Mouse (Mus musculus): ENCODE measurements at regions not wholly inside any gene's neighbourhood (a gene's known extent, or its start where the extent isn't known, plus 50 kb on each side); places are given as distances from the start of the nearest gene placed in this dataset.

- no peak for DNase-seq
These were observed 107.5 kb upstream of the Zfp462 start for GRCm38 (mm10) chr4:54837326-54837725.

GRCm38 (mm10) chr4:54838111-54838510 lies 106.7 kb upstream of the Zfp462 start:
- peak; percentile 6 for DNase-seq

- DNase-seq, result no peak
These were observed 106.1 kb upstream of the Zfp462 start for GRCm38 (mm10) chr4:54838794-54839193.

- no peak for DNase-seq
These were observed 91.6 kb upstream of the Zfp462 start for GRCm38 (mm10) chr4:54852991-54853925.

GRCm38 (mm10) chr4:54858604-54859003 lies 86.2 kb upstream of the Zfp462 start:
- no peak for DNase-seq

GRCm38 (mm10) chr4:54866062-54866461 lies 78.8 kb upstream of the Zfp462 start:
- no peak for DNase-seq

- no peak for DNase-seq
These were observed 70.6 kb upstream of the Zfp462 start for GRCm38 (mm10) chr4:54874136-54874827.

GRCm38 (mm10) chr4:54875506-54875905 lies 69.3 kb upstream of the Zfp462 start:
- peak; percentile 49 for DNase-seq

- DNase-seq, result no peak
These were observed 67.5 kb upstream of the Zfp462 start for GRCm38 (mm10) chr4:54877361-54877760.

GRCm38 (mm10) chr4:54878531-54878930 lies 66.3 kb upstream of the Zfp462 start:
- no peak for DNase-seq

GRCm38 (mm10) chr4:54893288-54893687 lies 51.6 kb upstream of the Zfp462 start:
- no peak for DNase-seq
